Mouse (Mus musculus): ENCODE data around the gene Palld. TPM values are rescaled to one million over a fixed set of nuclear protein-coding genes. Genes with fewer than 3 reads are reported as not detected.
A peak's percentile ranks its signal among the peaks of the same experiment; 100 is the strongest.

Gene Palld
- polyA plus RNA-seq, 1 experiment from 2014 or later = 48.3 TPM

GRCm38 (mm10) chr8:61756971-61757965 lies 145.2 kb downstream of the Palld start:
- DNase-seq (ENCODE audit: low spot score) (peak; percentile 30), ATAC-seq (ENCODE audit: low FRiP score) (no peak)
- H3K4me3 ChIP-seq (ENCODE audit: low read depth, low read length) = no peak overlapping the region
- WGBS = 46% methylated on average over 18 of the region's 18 CpGs
- H3K27me3 ChIP-seq (ENCODE audit: control insufficient read depth, insufficient read depth, low read length) = no peaks in the 10 kb centered on the region
- no peaks in the 10 kb centered on the region for H3K9me3 ChIP-seq (ENCODE audit: control insufficient read depth, low read length)
- H3K27ac ChIP-seq (ENCODE audit: low read depth, low read length) = no peak overlapping the region
- H3K36me3 ChIP-seq (ENCODE audit: control insufficient read depth, insufficient read depth, low read length) = no peaks in the 10 kb centered on the region
- no peak overlapping the region for H3K9ac ChIP-seq (ENCODE audit: low read depth, low read length)
- H3K4me2 ChIP-seq (replicated peaks; ENCODE audit: low read depth, low read length) = no peak overlapping the region; the same call in 1 of the 2 replicates
- peaks cover 3% of the 10 kb centered on the region; the same call in 1 of the 2 replicates for H3K4me1 ChIP-seq (replicated peaks; ENCODE audit: control insufficient read depth, insufficient read depth, low read length)

- Histone ChIP-seq H3K4me2 (replicated peaks; ENCODE audit: low read depth, low read length) (no peak overlapping the region), H3K4me3 (ENCODE audit: low read depth, low read length) (no peak overlapping the region), H3K36me3 (ENCODE audit: control insufficient read depth, insufficient read depth, low read length) (no peaks in the 10 kb centered on the region), H3K27ac (ENCODE audit: low read depth, low read length) (no peak overlapping the region), H3K27me3 (ENCODE audit: control insufficient read depth, insufficient read depth, low read length) (no peaks in the 10 kb centered on the region), H3K9ac (ENCODE audit: low read depth, low read length) (no peak overlapping the region), H3K9me3 (ENCODE audit: control insufficient read depth, low read length) (no peaks in the 10 kb centered on the region), H3K4me1 (replicated peaks; ENCODE audit: control insufficient read depth, insufficient read depth, low read length) (peaks cover 3% of the 10 kb centered on the region; the same call in 1 of the 2 replicates)
- DNase-seq (ENCODE audit: low spot score) = no peak
- ATAC-seq (ENCODE audit: low FRiP score) = no peak
- 91% methylated on average over 2 of the region's 2 CpGs for WGBS
Observed at GRCm38 (mm10) chr8:61755186-61755585, 147.3 kb downstream of the Palld start.

GRCm38 (mm10) chr8:61747070-61747469 lies 155.4 kb downstream of the Palld start:
- no peaks in the 10 kb centered on the region for H3K9me3 ChIP-seq (ENCODE audit: control insufficient read depth, low read length)
- 95% methylated on average over 5 of the region's 5 CpGs for whole genome bisulfite sequencing
- H3K27me3 ChIP-seq (ENCODE audit: control insufficient read depth, insufficient read depth, low read length) = no peaks in the 10 kb centered on the region
- no peak overlapping the region for H3K27ac ChIP-seq (ENCODE audit: low read depth, low read length)
- H3K4me1 ChIP-seq (replicated peaks; ENCODE audit: control insufficient read depth, insufficient read depth, low read length) = no peaks in the 10 kb centered on the region
- H3K9ac ChIP-seq (ENCODE audit: low read depth, low read length) = no peak overlapping the region
- no peaks in the 10 kb centered on the region for H3K36me3 ChIP-seq (ENCODE audit: control insufficient read depth, insufficient read depth, low read length)
- DNase-seq (ENCODE audit: low spot score) = no peak
- no peak overlapping the region for H3K4me2 ChIP-seq (replicated peaks; ENCODE audit: low read depth, low read length)
- no peak overlapping the region for H3K4me3 ChIP-seq (ENCODE audit: low read depth, low read length)
- no peak for ATAC-seq (ENCODE audit: low FRiP score)

- H3K9ac ChIP-seq (ENCODE audit: low read depth, low read length) = no peak overlapping the region
- ATAC-seq (ENCODE audit: low FRiP score) (no peak), DNase-seq (ENCODE audit: low spot score) (no peak)
- no peaks in the 10 kb centered on the region for H3K27me3 ChIP-seq (ENCODE audit: control insufficient read depth, insufficient read depth, low read length)
- H3K4me2 ChIP-seq (replicated peaks; ENCODE audit: low read depth, low read length) = no peak overlapping the region
- no peaks in the 10 kb centered on the region for H3K36me3 ChIP-seq (ENCODE audit: control insufficient read depth, insufficient read depth, low read length)
- no peaks in the 10 kb centered on the region for H3K9me3 ChIP-seq (ENCODE audit: control insufficient read depth, low read length)
- no peak overlapping the region for H3K27ac ChIP-seq (ENCODE audit: low read depth, low read length)
- WGBS = 70% methylated on average over 10 of the region's 10 CpGs
- H3K4me1 ChIP-seq (replicated peaks; ENCODE audit: control insufficient read depth, insufficient read depth, low read length) = no peaks in the 10 kb centered on the region
- no peak overlapping the region for H3K4me3 ChIP-seq (ENCODE audit: low read depth, low read length)
Observed at GRCm38 (mm10) chr8:61745181-61745980, 157.1 kb downstream of the Palld start.

GRCm38 (mm10) chr8:61743764-61744562 lies 158.5 kb downstream of the Palld start:
- no peak for DNase-seq (ENCODE audit: low spot score)
- Histone ChIP-seq H3K27me3 (ENCODE audit: control insufficient read depth, insufficient read depth, low read length) (no peaks in the 10 kb centered on the region), H3K4me2 (replicated peaks; ENCODE audit: low read depth, low read length) (no peak overlapping the region), H3K36me3 (ENCODE audit: control insufficient read depth, insufficient read depth, low read length) (no peaks in the 10 kb centered on the region), H3K9me3 (ENCODE audit: control insufficient read depth, low read length) (no peaks in the 10 kb centered on the region), H3K4me3 (ENCODE audit: low read depth, low read length) (no peak overlapping the region), H3K9ac (ENCODE audit: low read depth, low read length) (no peak overlapping the region), H3K4me1 (replicated peaks; ENCODE audit: control insufficient read depth, insufficient read depth, low read length) (no peaks in the 10 kb centered on the region), H3K27ac (ENCODE audit: low read depth, low read length) (no peak overlapping the region)
- no peak for ATAC-seq (ENCODE audit: low FRiP score)
- 84% methylated on average over 6 of the region's 6 CpGs for WGBS

- Histone ChIP-seq H3K9ac (ENCODE audit: low read depth, low read length) (no peak overlapping the region), H3K4me1 (replicated peaks; ENCODE audit: control insufficient read depth, insufficient read depth, low read length) (no peaks in the 10 kb centered on the region), H3K9me3 (ENCODE audit: control insufficient read depth, low read length) (no peaks in the 10 kb centered on the region), H3K36me3 (ENCODE audit: control insufficient read depth, insufficient read depth, low read length) (no peaks in the 10 kb centered on the region), H3K4me3 (ENCODE audit: low read depth, low read length) (no peak overlapping the region), H3K4me2 (replicated peaks; ENCODE audit: low read depth, low read length) (no peak overlapping the region), H3K27ac (ENCODE audit: low read depth, low read length) (no peak overlapping the region), H3K27me3 (ENCODE audit: control insufficient read depth, insufficient read depth, low read length) (no peaks in the 10 kb centered on the region)
- 90% methylated on average over 4 of the region's 4 CpGs for WGBS
- ATAC-seq (ENCODE audit: low FRiP score) = no peak
- DNase-seq (ENCODE audit: low spot score) = no peak
Observed at GRCm38 (mm10) chr8:61737465-61737864, 165.0 kb downstream of the Palld start.

- DNase-seq (ENCODE audit: low spot score) (no peak), ATAC-seq (ENCODE audit: low FRiP score) (no peak)
- Histone ChIP-seq H3K9ac (ENCODE audit: low read depth, low read length) (no peak overlapping the region), H3K36me3 (ENCODE audit: control insufficient read depth, insufficient read depth, low read length) (no peaks in the 10 kb centered on the region), H3K4me3 (ENCODE audit: low read depth, low read length) (no peak overlapping the region), H3K27me3 (ENCODE audit: control insufficient read depth, insufficient read depth, low read length) (no peaks in the 10 kb centered on the region), H3K4me1 (replicated peaks; ENCODE audit: control insufficient read depth, insufficient read depth, low read length) (no peaks in the 10 kb centered on the region), H3K9me3 (ENCODE audit: control insufficient read depth, low read length) (no peaks in the 10 kb centered on the region), H3K27ac (ENCODE audit: low read depth, low read length) (no peak overlapping the region), H3K4me2 (replicated peaks; ENCODE audit: low read depth, low read length) (no peak overlapping the region)
- WGBS = 84% methylated on average over 8 of the region's 8 CpGs
Observed at GRCm38 (mm10) chr8:61736739-61737243, 165.7 kb downstream of the Palld start.

GRCm38 (mm10) chr8:61736117-61736516 lies 166.4 kb downstream of the Palld start:
- ATAC-seq (ENCODE audit: low FRiP score) (no peak), DNase-seq (ENCODE audit: low spot score) (no peak)
- Histone ChIP-seq H3K9ac (ENCODE audit: low read depth, low read length) (no peak overlapping the region), H3K4me3 (ENCODE audit: low read depth, low read length) (no peak overlapping the region), H3K27me3 (ENCODE audit: control insufficient read depth, insufficient read depth, low read length) (no peaks in the 10 kb centered on the region), H3K27ac (ENCODE audit: low read depth, low read length) (no peak overlapping the region), H3K4me1 (replicated peaks; ENCODE audit: control insufficient read depth, insufficient read depth, low read length) (no peaks in the 10 kb centered on the region), H3K9me3 (ENCODE audit: control insufficient read depth, low read length) (no peaks in the 10 kb centered on the region), H3K36me3 (ENCODE audit: control insufficient read depth, insufficient read depth, low read length) (no peaks in the 10 kb centered on the region), H3K4me2 (replicated peaks; ENCODE audit: low read depth, low read length) (no peak overlapping the region)
- WGBS = 55% methylated on average over 4 of the region's 4 CpGs
